Mouse (Mus musculus) heart, adult 2 months (tissue): ENCODE measurements at regions not wholly inside any gene's neighbourhood (a gene's known extent, or its start where the extent isn't known, plus 50 kb on each side); places are given as distances from the start of the nearest gene placed in this dataset.

Experiments
- DNase-seq, 2 experiments: peaks; one replicate each; pipeline ENCODE4 v3.0.0; 2021
- H3K27ac ChIP-seq: fragments of 200-600 bp; 2 replicates; pipeline ENCODE4 v1.8.1; 2022
- H3K27me3 ChIP-seq: fragments of 200-500 bp; 2 replicates; pipeline ENCODE4 v1.6.1; 2012; ENCODE audit warnings: mild to moderate bottlenecking, low read length, inconsistent platforms, mixed read lengths; ENCODE audit not compliant: control insufficient read depth, insufficient read depth
- H3K36me3 ChIP-seq: fragments of 200-500 bp; 2 replicates; pipeline ENCODE4 v1.6.1; 2012; ENCODE audit warnings: low read length, inconsistent platforms; ENCODE audit not compliant: control insufficient read depth, insufficient read depth
- H3K4me1 ChIP-seq: fragments of 200-500 bp; 2 replicates; pipeline ENCODE4 v1.6.1; 2011; ENCODE audit warnings: low read length; ENCODE audit not compliant: control insufficient read depth, insufficient read depth
- H3K4me3 ChIP-seq: fragments of 200-600 bp; 2 replicates; pipeline ENCODE4 v1.8.1; 2022
- H3K79me2 ChIP-seq: fragments of 200-500 bp; replicated peaks from 2 replicates; pipeline ENCODE4 v1.6.1; 2012; ENCODE audit warnings: mild to moderate bottlenecking, inconsistent platforms, low read length, moderate library complexity, mixed read lengths; ENCODE audit not compliant: control insufficient read depth, insufficient read depth
- H3K9ac ChIP-seq: fragments of 200-500 bp; 2 replicates; pipeline ENCODE4 v1.6.1; 2012; ENCODE audit warnings: low read depth, mild to moderate bottlenecking, control low read depth, inconsistent platforms, low read length, mixed read lengths
- CTCF ChIP-seq: fragments of 200-600 bp; IDR thresholded peaks from 2 replicates; pipeline ENCODE4 v1.8.1; 2022; ENCODE audit warnings: antibody characterized with exemption, mild to moderate bottlenecking, moderate library complexity
- EP300 ChIP-seq: fragments of 200-500 bp; IDR thresholded peaks from 2 replicates; pipeline ENCODE4 v1.6.1; 2011; ENCODE audit warnings: low read depth, low read length, control low read depth; ENCODE audit not compliant: insufficient read depth
- POLR2A ChIP-seq: fragments of 200-500 bp; IDR thresholded peaks from 2 replicates; pipeline ENCODE4 v1.6.1; 2011; ENCODE audit warnings: mild to moderate bottlenecking, low read depth, low read length, control low read depth; ENCODE audit not compliant: insufficient read depth
- WGBS: fragments of 180-500 bp; shearing (Covaris S2); methylation state at CpG from one replicate; pipeline ENCODE4 v1.1.7; 2018; 5-methylcytosine and 5-hydroxymethylcytosine counted together
- intact Hi-C: fragments of 180-260 bp; cut with DNase I; formaldehyde crosslinking; loops from one replicate; pipeline ENCODE4 v1.15.1; 2025

DNA sequence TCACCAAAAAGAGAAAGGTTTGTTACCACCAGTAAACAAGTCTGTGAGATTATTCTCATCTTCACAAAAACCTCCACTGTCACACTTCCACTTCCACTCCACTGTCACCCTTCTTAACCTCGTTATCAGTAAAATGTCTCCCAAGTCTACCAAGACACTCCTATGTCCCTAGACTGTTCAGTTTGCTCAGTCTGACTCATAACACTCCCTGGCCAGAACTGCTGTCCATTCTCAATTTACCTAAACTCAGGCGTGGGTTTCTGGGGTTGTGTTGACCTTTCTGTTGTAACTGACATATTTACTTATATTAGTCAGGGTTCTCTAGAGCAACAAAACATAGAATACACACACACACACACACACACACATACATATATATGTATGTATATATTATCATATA is 85.5 kb downstream of the Emp1 start:
- no peaks in the 10 kb centered on the region for H3K4me1 ChIP-seq
- no peak for DNase-seq
- no peaks in the 10 kb centered on the region for H3K36me3 ChIP-seq
- WGBS: 49% methylated on average over 2 of the region's 2 CpGs
- H3K27ac ChIP-seq: no peak overlapping the region
- no peaks in the 10 kb centered on the region for H3K79me2 ChIP-seq
- TF ChIP-seq EP300: no peak
- no peak for TF ChIP-seq POLR2A
- TF ChIP-seq CTCF: no peak
- H3K9ac ChIP-seq: no peak overlapping the region
- no peak overlapping the region for H3K4me3 ChIP-seq
- intact Hi-C loops: loop anchor here (10.0 kb wide), 1 partner anchor 197 kb away; no protein-coding TSS in a partner anchor
- H3K27me3 ChIP-seq: no peaks in the 10 kb centered on the region

DNA sequence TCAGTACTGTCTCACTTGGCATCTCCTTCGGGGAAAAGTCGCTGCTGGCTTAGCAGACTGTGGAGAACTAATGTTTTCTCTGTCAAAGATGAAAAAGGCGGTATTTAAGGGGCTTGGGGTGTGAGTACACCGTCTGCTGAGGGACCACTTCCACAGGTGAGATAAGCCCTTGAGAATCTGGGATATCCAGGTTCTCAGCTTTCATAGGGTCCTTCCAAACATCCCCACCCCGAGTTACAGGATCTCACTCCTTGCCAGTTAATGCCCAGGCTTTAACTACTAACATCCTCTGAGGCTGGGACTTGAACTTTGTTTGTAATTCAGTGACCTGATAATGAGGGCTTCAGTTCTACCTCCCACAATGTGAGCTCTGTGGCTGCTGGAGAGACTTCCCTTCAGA is 86.9 kb downstream of the Emp1 start:
- no peak overlapping the region for H3K4me3 ChIP-seq
- intact Hi-C loops: loop anchor here (10.0 kb wide), 1 partner anchor 196 kb away; no protein-coding TSS in a partner anchor
- no peak for DNase-seq
- H3K4me1 ChIP-seq: no peaks in the 10 kb centered on the region
- H3K27ac ChIP-seq: no peak overlapping the region
- no peaks in the 10 kb centered on the region for H3K27me3 ChIP-seq
- 69% methylated on average over 5 of the region's 5 CpGs for WGBS
- no peak overlapping the region for H3K9ac ChIP-seq
- H3K79me2 ChIP-seq: no peaks in the 10 kb centered on the region
- H3K36me3 ChIP-seq: no peaks in the 10 kb centered on the region
- no peak for TF ChIP-seq EP300
- TF ChIP-seq POLR2A: no peak
- TF ChIP-seq CTCF: no peak

DNA sequence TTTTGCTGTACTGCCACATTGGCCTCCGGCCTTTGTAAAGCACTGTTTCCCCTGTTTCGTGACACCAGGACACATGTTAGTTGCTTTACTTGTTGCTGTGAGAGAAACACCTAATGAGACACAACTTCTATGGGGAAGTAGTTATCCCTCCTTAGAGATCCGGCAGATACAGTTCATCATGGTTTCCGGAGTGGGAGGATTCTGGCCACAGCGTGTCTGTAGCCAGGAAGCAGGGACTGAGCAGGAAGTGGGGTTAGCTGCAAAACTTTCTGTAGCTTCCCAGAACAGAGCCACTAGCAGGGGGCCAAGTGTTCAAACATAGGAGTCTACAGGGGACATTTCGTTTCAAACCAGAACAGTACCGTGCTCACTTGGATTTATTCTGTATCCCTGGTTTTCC is 88.2 kb downstream of the Emp1 start:
- H3K79me2 ChIP-seq: no peaks in the 10 kb centered on the region
- no peak for TF ChIP-seq EP300
- no peak for TF ChIP-seq CTCF
- TF ChIP-seq POLR2A: no peak
- no peaks in the 10 kb centered on the region for H3K4me1 ChIP-seq
- intact Hi-C loops: no loop called here
- H3K27ac ChIP-seq: no peak overlapping the region
- no peak overlapping the region for H3K4me3 ChIP-seq
- 48% methylated on average over 7 of the region's 7 CpGs for WGBS
- no peak overlapping the region for H3K9ac ChIP-seq
- DNase-seq: no peak
- H3K27me3 ChIP-seq: no peaks in the 10 kb centered on the region
- no peaks in the 10 kb centered on the region for H3K36me3 ChIP-seq

DNA sequence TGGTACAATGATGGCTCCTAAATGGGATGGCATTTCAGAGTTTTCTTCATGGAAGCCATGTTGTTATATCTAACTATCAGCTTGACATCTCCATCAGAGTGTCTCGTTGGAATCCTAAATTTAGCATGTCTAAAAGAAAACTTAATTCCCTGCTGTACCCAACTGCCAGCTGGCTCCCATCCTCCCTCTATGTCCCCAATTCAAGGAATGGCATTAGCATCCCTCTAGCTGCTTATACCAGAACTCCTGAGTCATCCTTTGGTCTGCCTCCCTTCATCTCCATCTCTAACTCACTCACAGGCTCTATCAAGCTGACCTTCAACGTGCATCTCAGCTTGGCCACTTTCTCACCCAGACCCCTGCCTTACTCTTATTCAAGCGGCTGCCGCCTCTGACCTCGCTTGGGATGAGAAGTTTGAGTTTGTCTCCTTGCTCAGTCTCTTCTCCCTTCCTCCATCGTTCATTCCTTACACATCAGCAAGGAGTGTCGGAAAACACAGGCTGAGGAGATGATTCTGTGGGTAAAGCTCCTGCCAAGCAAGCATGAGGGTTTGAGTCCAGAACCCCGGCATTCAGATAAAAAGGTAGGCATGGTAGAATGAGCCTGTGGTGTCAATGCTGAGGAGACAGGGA is 88.9 kb downstream of the Emp1 start:
- intact Hi-C loops: no loop called here
- Histone ChIP-seq H3K4me1 (no peaks in the 10 kb centered on the region), H3K9ac (no peak overlapping the region), H3K4me3 (no peak overlapping the region), H3K36me3 (no peaks in the 10 kb centered on the region), H3K79me2 (no peaks in the 10 kb centered on the region), H3K27me3 (no peaks in the 10 kb centered on the region), H3K27ac (no peak overlapping the region)
- TF ChIP-seq POLR2A (no peak), CTCF (no peak), EP300 (no peak)
- no peak for DNase-seq
- 88% methylated on average over 8 of the region's 8 CpGs for WGBS

DNA sequence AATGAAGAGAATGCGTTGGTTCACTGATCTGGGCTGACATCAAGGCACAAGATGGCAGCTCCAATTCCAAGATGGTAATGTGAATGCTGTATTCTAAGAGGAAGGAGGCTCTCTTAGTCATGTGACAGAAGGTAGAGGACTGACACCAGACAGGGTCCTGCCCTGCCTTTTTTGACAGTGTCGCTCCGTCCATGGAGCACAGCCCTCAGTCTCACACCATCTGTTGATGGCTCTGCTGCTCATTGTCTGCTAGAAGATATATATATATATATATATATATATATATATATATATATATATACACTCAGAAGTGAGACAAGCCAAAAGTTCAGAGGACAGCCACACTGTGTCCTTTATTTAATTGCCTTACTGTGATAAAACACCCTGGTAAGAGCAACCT is 90.7 kb downstream of the Emp1 start:
- 98% methylated on average over 3 of the region's 3 CpGs for WGBS
- DNase-seq: no peak

DNA sequence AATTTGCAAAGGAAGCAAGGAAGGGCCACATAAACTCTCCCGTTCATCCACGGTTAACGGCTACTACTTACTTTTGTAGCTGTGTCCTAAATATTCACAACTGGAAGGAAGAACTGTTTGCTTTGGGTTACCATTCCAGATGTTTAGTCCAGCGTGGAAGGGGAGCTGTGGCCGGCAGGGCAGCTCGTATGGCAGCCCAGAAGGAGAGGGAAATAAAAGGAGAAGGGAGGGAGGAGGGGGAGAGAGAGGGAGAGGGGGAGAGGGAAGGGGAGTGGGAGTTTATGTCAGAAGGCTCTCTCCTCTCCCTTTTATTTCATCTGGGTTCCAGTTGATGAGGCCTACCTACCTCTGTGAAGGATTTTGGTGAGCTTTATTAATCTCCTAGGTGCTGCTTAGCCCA is 110.2 kb downstream of the Emp1 start:
- 76% methylated on average over 6 of the region's 6 CpGs for WGBS
- no peak for DNase-seq
- Histone ChIP-seq H3K36me3 (no peaks in the 10 kb centered on the region), H3K4me3 (no peak overlapping the region), H3K4me1 (no peaks in the 10 kb centered on the region), H3K27ac (no peak overlapping the region), H3K79me2 (no peaks in the 10 kb centered on the region), H3K27me3 (no peaks in the 10 kb centered on the region), H3K9ac (no peak overlapping the region)
- intact Hi-C loops: no loop called here
- TF ChIP-seq POLR2A: no peak
- no peak for TF ChIP-seq CTCF
- TF ChIP-seq EP300: no peak

More for the DNA sequence above, 90.7 kb downstream of the Emp1 start:
- no peaks in the 10 kb centered on the region for H3K36me3 ChIP-seq
- no peak for TF ChIP-seq EP300
- no peaks in the 10 kb centered on the region for H3K4me1 ChIP-seq
- H3K79me2 ChIP-seq: no peaks in the 10 kb centered on the region
- no peak overlapping the region for H3K27ac ChIP-seq
- H3K27me3 ChIP-seq: no peaks in the 10 kb centered on the region
- H3K9ac ChIP-seq: no peak overlapping the region
- intact Hi-C loops: no loop called here
- no peak overlapping the region for H3K4me3 ChIP-seq
